Mouse (Mus musculus): ENCODE measurements around the gene Kdm7a. TPM values are rescaled to one million over a fixed set of nuclear protein-coding genes. Genes with fewer than 3 reads are reported as not detected.

Kdm7a gene
- total and polyA plus RNA-seq, 2 experiments, result 1.1 to 9.5 TPM

GRCm38 (mm10) chr6:39230664-39231063, 24.1 kb upstream of the Kdm7a start:
- TF ChIP-seq POLR2A (IDR thresholded peaks at IDR 0.05; ENCODE audit: extremely low read depth, insufficient read depth, low read length) (no peak), CTCF (IDR thresholded peaks at IDR 0.05; ENCODE audit: low read depth, low read length) (no peak)
- no peak overlapping the region for H3K9ac ChIP-seq (ENCODE audit: low read depth, low read length)
- no peaks in the 10 kb centered on the region for H3K4me1 ChIP-seq (ENCODE audit: control insufficient read depth, insufficient read depth, low read length)
- no peaks in the 10 kb centered on the region for H3K36me3 ChIP-seq (ENCODE audit: control insufficient read depth, insufficient read depth, low read length)
- H3K27ac ChIP-seq (replicated peaks; ENCODE audit: insufficient read depth, low read depth, low read length), result no peak overlapping the region
- DNase-seq (ENCODE audit: extremely low read depth, low read depth, low spot score), result peak; percentile 39
- H3K79me2 ChIP-seq (ENCODE audit: control insufficient read depth, insufficient read depth, low read length), result no peaks in the 10 kb centered on the region
- H3K4me3 ChIP-seq (ENCODE audit: insufficient read depth, low read depth, low read length), result no peak overlapping the region
- H3K27me3 ChIP-seq (ENCODE audit: control insufficient read depth, insufficient read depth, low read length), result no peaks in the 10 kb centered on the region
- 87% methylated on average over 8 of the region's 8 CpGs for WGBS

GRCm38 (mm10) chr6:39226610-39226955, 20.0 kb upstream of the Kdm7a start:
- Histone ChIP-seq H3K4me1 (ENCODE audit: control insufficient read depth, insufficient read depth, low read length) (no peaks in the 10 kb centered on the region), H3K9ac (ENCODE audit: low read depth, low read length) (no peak overlapping the region), H3K27me3 (ENCODE audit: control insufficient read depth, insufficient read depth, low read length) (no peaks in the 10 kb centered on the region), H3K27ac (replicated peaks; ENCODE audit: insufficient read depth, low read depth, low read length) (no peak overlapping the region), H3K4me3 (ENCODE audit: insufficient read depth, low read depth, low read length) (no peak overlapping the region), H3K36me3 (ENCODE audit: control insufficient read depth, insufficient read depth, low read length) (no peaks in the 10 kb centered on the region), H3K79me2 (ENCODE audit: control insufficient read depth, insufficient read depth, low read length) (no peaks in the 10 kb centered on the region)
- DNase-seq (ENCODE audit: extremely low read depth, low read depth, low spot score), result no peak
- TF ChIP-seq CTCF (IDR thresholded peaks at IDR 0.05; ENCODE audit: low read depth, low read length) (no peak), POLR2A (IDR thresholded peaks at IDR 0.05; ENCODE audit: extremely low read depth, insufficient read depth, low read length) (no peak)
- 84% methylated on average over 9 of the region's 9 CpGs for WGBS

GRCm38 (mm10) chr6:39225876-39226609, 19.5 kb upstream of the Kdm7a start:
- TF ChIP-seq POLR2A (IDR thresholded peaks at IDR 0.05; ENCODE audit: extremely low read depth, insufficient read depth, low read length), result no peak
- TF ChIP-seq CTCF (IDR thresholded peaks at IDR 0.05; ENCODE audit: low read depth, low read length), result no peak
- H3K4me1 ChIP-seq (ENCODE audit: control insufficient read depth, insufficient read depth, low read length), result no peaks in the 10 kb centered on the region
- H3K79me2 ChIP-seq (ENCODE audit: control insufficient read depth, insufficient read depth, low read length), result no peaks in the 10 kb centered on the region
- H3K4me3 ChIP-seq (ENCODE audit: insufficient read depth, low read depth, low read length), result no peak overlapping the region
- H3K27ac ChIP-seq (replicated peaks; ENCODE audit: insufficient read depth, low read depth, low read length), result no peak overlapping the region
- WGBS, result 64% methylated on average over 7 of the region's 7 CpGs
- no peak overlapping the region for H3K9ac ChIP-seq (ENCODE audit: low read depth, low read length)
- H3K36me3 ChIP-seq (ENCODE audit: control insufficient read depth, insufficient read depth, low read length), result no peaks in the 10 kb centered on the region
- no peaks in the 10 kb centered on the region for H3K27me3 ChIP-seq (ENCODE audit: control insufficient read depth, insufficient read depth, low read length)
- DNase-seq (ENCODE audit: extremely low read depth, low read depth, low spot score), result no peak

- H3K27ac ChIP-seq (replicated peaks; ENCODE audit: insufficient read depth, low read depth, low read length), result no peak overlapping the region
- no peak overlapping the region for H3K9ac ChIP-seq (ENCODE audit: low read depth, low read length)
- H3K4me1 ChIP-seq (ENCODE audit: control insufficient read depth, insufficient read depth, low read length), result no peaks in the 10 kb centered on the region
- H3K36me3 ChIP-seq (ENCODE audit: control insufficient read depth, insufficient read depth, low read length), result no peaks in the 10 kb centered on the region
- no peak for DNase-seq (ENCODE audit: extremely low read depth, low read depth, low spot score)
- 46% methylated on average over 5 of the region's 5 CpGs for WGBS
- no peaks in the 10 kb centered on the region for H3K27me3 ChIP-seq (ENCODE audit: control insufficient read depth, insufficient read depth, low read length)
- H3K79me2 ChIP-seq (ENCODE audit: control insufficient read depth, insufficient read depth, low read length), result no peaks in the 10 kb centered on the region
- TF ChIP-seq POLR2A (IDR thresholded peaks at IDR 0.05; ENCODE audit: extremely low read depth, insufficient read depth, low read length), result no peak
- no peak for TF ChIP-seq CTCF (IDR thresholded peaks at IDR 0.05; ENCODE audit: low read depth, low read length)
- H3K4me3 ChIP-seq (ENCODE audit: insufficient read depth, low read depth, low read length), result no peak overlapping the region
Observed at GRCm38 (mm10) chr6:39223328-39223885, 16.8 kb upstream of the Kdm7a start.

GRCm38 (mm10) chr6:39222487-39222886, 15.9 kb upstream of the Kdm7a start:
- Histone ChIP-seq H3K4me3 (ENCODE audit: insufficient read depth, low read depth, low read length) (no peak overlapping the region), H3K27me3 (ENCODE audit: control insufficient read depth, insufficient read depth, low read length) (no peaks in the 10 kb centered on the region), H3K36me3 (ENCODE audit: control insufficient read depth, insufficient read depth, low read length) (no peaks in the 10 kb centered on the region), H3K79me2 (ENCODE audit: control insufficient read depth, insufficient read depth, low read length) (no peaks in the 10 kb centered on the region), H3K9ac (ENCODE audit: low read depth, low read length) (no peak overlapping the region), H3K4me1 (ENCODE audit: control insufficient read depth, insufficient read depth, low read length) (no peaks in the 10 kb centered on the region), H3K27ac (replicated peaks; ENCODE audit: insufficient read depth, low read depth, low read length) (no peak overlapping the region)
- WGBS, result 84% methylated on average over 5 of the region's 5 CpGs
- DNase-seq (ENCODE audit: extremely low read depth, low read depth, low spot score), result no peak
- no peak for TF ChIP-seq POLR2A (IDR thresholded peaks at IDR 0.05; ENCODE audit: extremely low read depth, insufficient read depth, low read length)

GRCm38 (mm10) chr6:39217961-39218360, 11.4 kb upstream of the Kdm7a start:
- WGBS, result 91% methylated on average over 2 of the region's 2 CpGs
- TF ChIP-seq CTCF (IDR thresholded peaks at IDR 0.05; ENCODE audit: low read depth, low read length), result no peak
- TF ChIP-seq POLR2A (IDR thresholded peaks at IDR 0.05; ENCODE audit: extremely low read depth, insufficient read depth, low read length), result no peak

More at GRCm38 (mm10) chr6:39217961-39218360, 11.4 kb upstream of the Kdm7a start:
- Histone ChIP-seq H3K4me3 (ENCODE audit: insufficient read depth, low read depth, low read length) (no peak overlapping the region), H3K79me2 (ENCODE audit: control insufficient read depth, insufficient read depth, low read length) (no peaks in the 10 kb centered on the region), H3K27ac (replicated peaks; ENCODE audit: insufficient read depth, low read depth, low read length) (no peak overlapping the region), H3K9ac (ENCODE audit: low read depth, low read length) (no peak overlapping the region), H3K36me3 (ENCODE audit: control insufficient read depth, insufficient read depth, low read length) (no peaks in the 10 kb centered on the region), H3K27me3 (ENCODE audit: control insufficient read depth, insufficient read depth, low read length) (no peaks in the 10 kb centered on the region), H3K4me1 (ENCODE audit: control insufficient read depth, insufficient read depth, low read length) (no peaks in the 10 kb centered on the region)
- no peak for DNase-seq (ENCODE audit: extremely low read depth, low read depth, low spot score)
